20 mouse cellular contexts compared by ENCODE assay signal in the genomic region with DNA sequence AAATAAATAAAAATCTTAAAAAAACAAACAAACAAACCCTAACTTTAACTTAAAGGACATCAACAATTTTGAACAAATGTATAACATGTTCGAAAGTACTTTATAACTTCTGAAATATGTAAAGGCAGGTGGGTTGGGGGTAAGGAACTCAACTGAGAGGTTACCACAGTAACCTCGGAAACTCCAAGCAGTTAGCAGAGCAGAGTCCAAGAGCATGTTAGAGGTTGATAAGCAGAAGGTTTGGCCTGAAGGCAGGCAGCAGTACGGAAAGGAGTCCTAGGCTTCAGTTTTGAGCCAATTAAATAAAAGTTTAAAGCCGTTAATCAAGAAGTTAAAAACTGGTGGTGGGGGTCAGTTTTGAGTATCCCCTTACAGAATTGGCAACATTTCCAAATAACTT. TPM values are rescaled to one million over a fixed set of nuclear protein-coding genes. Genes with fewer than 3 reads are reported as not detected.
DNase-seq lines count a peak whose midpoint lies in the region; ATAC-seq lines count a peak whose summit lies in the region.
"Had no signal": no experiment of that assay in that cellular context is flagged by ENCODE, and none has a peak within 500 bp of the region (broad histone marks: within the 10 kb centered on the region; RNA-seq: fewer than 3 reads in every experiment).

No protein-coding gene starts in this region.

- H3K36me3 ChIP-seq in liver, embryonic 13.5 days = peaks cover 11% of the 10 kb centered on the region; the same call in 1 of the 2 replicates
- H3K36me3 ChIP-seq: forebrain, embryonic 15.5 days; heart, embryonic 12.5 days had no signal

- no peak overlapping the region for H3K4me3 ChIP-seq in liver, embryonic 13.5 days (replicated peaks)
- H3K4me3 ChIP-seq: embryonic facial prominence, embryonic 10.5 days; erythroblast, embryonic 14.5 days; forebrain, embryonic 15.5 days; heart, adult 2 months; heart, embryonic 12.5 days; hindbrain, embryonic 12.5 days had no signal

- no peak overlapping the region for H3K4me2 ChIP-seq in liver, embryonic 13.5 days
- H3K4me2 ChIP-seq: forebrain, embryonic 15.5 days; heart, embryonic 12.5 days; hindbrain, embryonic 12.5 days had no signal

- H3K4me1 ChIP-seq in liver, embryonic 13.5 days (replicated peaks) = peaks cover 70% of the 10 kb centered on the region

- H3K27me3 ChIP-seq in liver, embryonic 13.5 days = no peaks in the 10 kb centered on the region
- H3K27me3 ChIP-seq: forebrain, embryonic 15.5 days; heart, embryonic 12.5 days; hindbrain, embryonic 12.5 days had no signal

- H3K27ac ChIP-seq in liver, embryonic 13.5 days = no peak overlapping the region
- H3K27ac ChIP-seq: embryonic facial prominence, embryonic 10.5 days; forebrain, embryonic 15.5 days; heart, adult 2 months; hindbrain, embryonic 12.5 days had no signal

- peak; percentile 64 for ATAC-seq in common myeloid progenitor, adult 5-6 weeks (replicated peaks; ENCODE audit: low read depth, poor library complexity, severe bottlenecking)
- no peak for ATAC-seq in liver, embryonic 13.5 days (ENCODE audit: low read depth)
- ATAC-seq in megakaryocyte-erythroid progenitor cell, adult 5-6 weeks (replicated peaks; ENCODE audit: low FRiP score, low TSS enrichment, poor library complexity, severe bottlenecking) = peak; percentile 86
- ATAC-seq: forebrain, embryonic 15.5 days; hindbrain, embryonic 16.5 days; inflammation-experienced regulatory T-cells, adult 6 months had no signal

- H3K9me3 ChIP-seq in liver, embryonic 13.5 days (replicated peaks) = no peaks in the 10 kb centered on the region
- H3K9me3 ChIP-seq: embryonic facial prominence, embryonic 10.5 days; forebrain, embryonic 15.5 days; heart, embryonic 12.5 days; hindbrain, embryonic 12.5 days had no signal

- peak; percentile 71 for DNase-seq in MEL-GATA-1-ER (ENCODE audit: extremely low read depth, low read depth)
- peak; percentile 24 for DNase-seq in liver, embryonic 13.5 days
- no peak for DNase-seq in urinary bladder, postnatal 4 days (ENCODE audit: low spot score in 2 of 2)
- no peak for DNase-seq in gastrocnemius, adult 18-20 months (ENCODE audit: low spot score)
- DNase-seq in adrenal gland, adult 8-10 months = no peak
- DNase-seq: adrenal gland, postnatal 14 days; cerebellum, adult 18-20 months; cerebellum, adult 9-11 months; cerebellum, postnatal 36 days; gastrocnemius, postnatal 14 days; heart, adult 2 months had no signal

- no peak overlapping the region for H3K9ac ChIP-seq in liver, embryonic 13.5 days
- H3K9ac ChIP-seq: forebrain, embryonic 15.5 days; heart, embryonic 12.5 days; hindbrain, embryonic 12.5 days had no signal

- 30% methylated on average over 4 of the region's 4 CpGs for WGBS in liver, embryonic 13.5 days (ENCODE audit: insufficient replicate concordance)

RNA-seq across cellular contexts. Expression of a gene that starts 3.8 kb away (rescaled TPM):
- 14.6 and 22.4 TPM in 2 replicates for total RNA-seq in common myeloid progenitor, adult 5-6 weeks (2017)
- polyA plus RNA-seq in liver, embryonic 13.5 days (2015; fragmentation: Nextera tagmentation; extraction: Ambion mirVana) = 1.1 TPM in 2 replicates
- 25.0 and 31.3 TPM in 2 replicates for total RNA-seq in megakaryocyte-erythroid progenitor cell, adult 5-6 weeks (2014; fragmentation: Nextera tagmentation)
- total RNA-seq in megakaryocyte-erythroid progenitor cell, adult 5-6 weeks (2017) = 16.2 and 17.4 TPM in 2 replicates
- 10 to 100 TPM; 15.0 to 15.6 TPM for total RNA-seq in gastrocnemius, adult 18-20 months (2021)
- total RNA-seq in adrenal gland, adult 8-10 months (2022) = 10 to 100 TPM; 27.2 to 34.2 (median 32.0) TPM

Comparison
In these comparisons a context has a peak if more than half of its experiments do, and no peak if none do; other contexts are left out.
1. DNase-seq: peak in MEL-GATA-1-ER (single experiment) and liver, embryonic 13.5 days (single experiment); none in urinary bladder, postnatal 4 days (0 of 2), gastrocnemius, adult 18-20 months (single experiment) and adrenal gland, adult 8-10 months (single experiment).